Mouse (Mus musculus): ENCODE measurements around the gene Ss18l1. TPM values are rescaled to one million over a fixed set of nuclear protein-coding genes. Genes with fewer than 3 reads are reported as not detected.

The Ss18l1 gene
- 8.6 and 14.6 TPM in 2 replicates for polyA plus RNA-seq (2016; fragmentation: Nextera tagmentation; extraction: Ambion mirVana)

DNA sequence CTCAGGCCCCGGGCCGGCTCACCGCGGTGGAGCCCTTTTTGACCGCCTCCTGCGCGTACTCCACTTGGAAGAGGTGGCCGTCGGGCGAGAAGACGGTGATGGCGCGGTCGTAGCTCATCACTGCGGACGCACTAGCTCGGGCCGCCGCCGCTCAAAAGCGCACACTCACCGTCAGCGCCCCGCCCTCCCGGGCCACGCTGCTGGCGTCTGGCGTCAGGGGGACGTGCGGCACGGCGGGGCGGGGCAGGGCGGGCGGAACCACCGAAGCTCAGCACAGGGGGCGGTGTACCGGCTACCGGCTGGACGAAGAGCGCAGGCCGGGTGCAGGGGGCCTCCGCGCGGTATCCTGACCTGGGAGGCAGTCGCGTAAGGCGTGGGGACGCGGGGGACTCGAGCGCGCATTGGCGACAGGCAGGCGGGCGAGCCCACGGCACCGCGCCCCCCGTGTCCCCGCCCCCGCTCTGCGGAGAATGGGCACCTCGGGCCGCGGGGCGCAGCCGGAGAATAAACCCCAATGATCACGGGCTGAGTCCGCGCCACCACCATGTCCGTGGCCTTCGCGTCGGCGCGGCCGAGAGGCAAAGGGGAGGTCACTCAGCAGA is at the start of gene Ss18l1, which contains the start of gene Psma7:
Ss18l1 (plus strand) TSS at position 254 of the 602 bp plus-strand sequence.
Psma7 (minus strand) TSS at position 178 of the 602 bp plus-strand sequence.
- under 1% methylated on average over 72 of the region's 78 CpGs for WGBS
- Histone ChIP-seq H3K4me3 (peak within 1 kb of the TSS; percentile 81), H3K27ac (replicated peaks) (peak within 1 kb of the TSS; percentile 98), H3K27me3 (ENCODE audit: low read depth, poor library complexity, severe bottlenecking) (no peaks in the 10 kb centered on the region), H3K9me3 (replicated peaks) (no peaks in the 10 kb centered on the region; the same call in 1 of the 2 replicates), H3K36me3 (peaks cover 42% of the 10 kb centered on the region), H3K4me1 (peaks cover 45% of the 10 kb centered on the region)
- DNase-seq (ENCODE audit: low spot score) = peak; percentile 93

GRCm38 (mm10) chr2:179993071-179993470 is 49.2 kb upstream of the Ss18l1 start:
- H3K27ac ChIP-seq (replicated peaks) = no peak overlapping the region
- H3K36me3 ChIP-seq = no peaks in the 10 kb centered on the region
- no peaks in the 10 kb centered on the region for H3K27me3 ChIP-seq (ENCODE audit: low read depth, poor library complexity, severe bottlenecking)
- WGBS = 84% methylated on average over 5 of the region's 5 CpGs
- H3K4me1 ChIP-seq = no peaks in the 10 kb centered on the region
- DNase-seq (ENCODE audit: low spot score) = no peak
- H3K4me3 ChIP-seq = no peak overlapping the region
- H3K9me3 ChIP-seq (replicated peaks) = no peaks in the 10 kb centered on the region

DNA sequence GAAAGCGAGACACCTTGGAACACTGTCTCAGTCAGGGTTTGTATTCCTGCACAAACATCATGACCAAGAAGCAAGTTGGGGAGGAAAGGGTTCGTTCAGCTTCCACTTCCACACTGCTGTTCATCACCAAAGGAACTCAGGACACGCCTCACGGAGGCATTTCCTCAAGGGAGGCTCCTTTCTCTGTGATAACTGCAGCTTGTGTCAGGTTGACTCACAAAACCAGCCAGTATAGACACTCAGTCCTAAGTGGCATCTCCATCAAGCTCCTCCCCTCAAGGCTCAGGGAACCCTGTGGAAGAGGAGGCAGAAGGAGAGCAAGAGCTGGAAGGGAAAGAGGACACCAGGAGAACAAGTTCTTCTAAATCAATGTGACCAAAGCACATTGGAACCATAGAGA is 43.9 kb upstream of the Ss18l1 start:
- no peak overlapping the region for H3K4me3 ChIP-seq
- no peaks in the 10 kb centered on the region for H3K27me3 ChIP-seq (ENCODE audit: low read depth, poor library complexity, severe bottlenecking)
- H3K9me3 ChIP-seq (replicated peaks) = no peaks in the 10 kb centered on the region
- no peak for DNase-seq (ENCODE audit: low spot score)
- no peaks in the 10 kb centered on the region for H3K36me3 ChIP-seq
- no peak overlapping the region for H3K27ac ChIP-seq (replicated peaks)
- no peaks in the 10 kb centered on the region for H3K4me1 ChIP-seq
- 79% methylated on average over 4 of the region's 4 CpGs for WGBS

- H3K36me3 ChIP-seq = no peaks in the 10 kb centered on the region
- WGBS = 94% methylated on average over 9 of the region's 9 CpGs
- no peaks in the 10 kb centered on the region for H3K9me3 ChIP-seq (replicated peaks)
- DNase-seq (ENCODE audit: low spot score) = no peak
- H3K27me3 ChIP-seq (ENCODE audit: low read depth, poor library complexity, severe bottlenecking) = no peaks in the 10 kb centered on the region
- 0 out of 2 replicates have a peak, but pooled peaks cover 3% of the 10 kb centered on the region for H3K4me1 ChIP-seq
- H3K27ac ChIP-seq (replicated peaks) = no peak overlapping the region
- H3K4me3 ChIP-seq = no peak overlapping the region
Measured at GRCm38 (mm10) chr2:180001635-180002034, 40.7 kb upstream of the Ss18l1 start.

DNA sequence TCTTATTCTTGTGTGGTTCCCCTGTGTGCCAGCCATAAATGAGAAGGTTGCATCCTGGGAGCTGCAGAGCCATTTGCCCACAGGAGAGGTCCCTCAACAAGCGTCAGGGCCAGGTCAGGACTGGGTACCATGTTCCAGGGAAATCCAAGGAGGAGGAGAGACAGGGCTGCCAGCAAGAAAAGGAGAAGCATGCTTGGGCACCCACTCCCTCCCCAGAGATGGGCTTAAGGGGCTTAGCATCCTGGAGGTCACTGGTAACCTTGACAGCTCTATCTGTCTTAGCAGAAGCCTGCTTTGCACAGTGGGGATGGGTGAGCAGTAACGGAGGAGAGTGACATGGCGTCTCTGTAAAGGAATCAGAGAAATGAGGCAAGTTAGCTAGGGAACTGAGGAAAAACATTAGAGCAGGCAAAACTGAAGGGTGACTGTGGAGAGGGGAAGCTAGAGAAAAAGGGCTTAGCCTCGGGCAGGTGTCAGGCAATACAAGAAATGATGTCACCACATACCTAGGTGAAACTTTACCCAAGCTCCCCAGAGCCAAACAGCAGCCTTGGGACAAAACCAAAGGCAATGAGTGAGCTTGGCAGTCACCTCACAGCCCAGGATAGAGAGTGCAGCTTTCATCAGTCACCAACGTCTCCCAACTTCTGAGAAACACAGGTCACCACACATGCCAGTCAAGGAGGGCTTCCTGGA is 36.5 kb upstream of the Ss18l1 start:
- 0 out of 2 replicates have a peak, but pooled peaks cover 7% of the 10 kb centered on the region for H3K4me1 ChIP-seq
- no peak overlapping the region for H3K4me3 ChIP-seq
- no peak for DNase-seq (ENCODE audit: low spot score)
- 69% methylated on average over 5 of the region's 5 CpGs for WGBS
- H3K27ac ChIP-seq (replicated peaks) = no peak overlapping the region
- no peaks in the 10 kb centered on the region for H3K27me3 ChIP-seq (ENCODE audit: low read depth, poor library complexity, severe bottlenecking)
- H3K9me3 ChIP-seq (replicated peaks) = 0 out of 2 replicates have a peak, but pooled peaks cover 2% of the 10 kb centered on the region
- H3K36me3 ChIP-seq = no peaks in the 10 kb centered on the region

- 0 out of 2 replicates have a peak, but pooled peaks cover 7% of the 10 kb centered on the region for H3K4me1 ChIP-seq
- H3K27ac ChIP-seq (replicated peaks) = no peak overlapping the region
- H3K4me3 ChIP-seq = no peak overlapping the region
- 47% methylated on average over 9 of the region's 9 CpGs for WGBS
- no peaks in the 10 kb centered on the region for H3K27me3 ChIP-seq (ENCODE audit: low read depth, poor library complexity, severe bottlenecking)
- DNase-seq (ENCODE audit: low spot score) = no peak
- no peaks in the 10 kb centered on the region for H3K36me3 ChIP-seq
- 0 out of 2 replicates have a peak, but pooled peaks cover 2% of the 10 kb centered on the region for H3K9me3 ChIP-seq (replicated peaks)
Measured at GRCm38 (mm10) chr2:180006352-180007017, 35.8 kb upstream of the Ss18l1 start.

GRCm38 (mm10) chr2:180010686-180011085 is 31.6 kb upstream of the Ss18l1 start:
- DNase-seq (ENCODE audit: low spot score) = no peak
- no peaks in the 10 kb centered on the region for H3K36me3 ChIP-seq
- H3K27ac ChIP-seq (replicated peaks) = no peak overlapping the region
- H3K4me3 ChIP-seq = no peak overlapping the region
- 94% methylated on average over 7 of the region's 7 CpGs for WGBS
- 0 out of 2 replicates have a peak, but pooled peaks cover 7% of the 10 kb centered on the region for H3K4me1 ChIP-seq
- H3K27me3 ChIP-seq (ENCODE audit: low read depth, poor library complexity, severe bottlenecking) = no peaks in the 10 kb centered on the region
- 0 out of 2 replicates have a peak, but pooled peaks cover 2% of the 10 kb centered on the region for H3K9me3 ChIP-seq (replicated peaks)

GRCm38 (mm10) chr2:180011370-180011769 is 30.9 kb upstream of the Ss18l1 start:
- Histone ChIP-seq H3K4me1 (0 out of 2 replicates have a peak, but pooled peaks cover 7% of the 10 kb centered on the region), H3K9me3 (replicated peaks) (0 out of 2 replicates have a peak, but pooled peaks cover 2% of the 10 kb centered on the region), H3K27me3 (ENCODE audit: low read depth, poor library complexity, severe bottlenecking) (no peaks in the 10 kb centered on the region), H3K36me3 (no peaks in the 10 kb centered on the region), H3K4me3 (no peak overlapping the region), H3K27ac (replicated peaks) (no peak overlapping the region)
- 88% methylated on average over 6 of the region's 6 CpGs for WGBS
- DNase-seq (ENCODE audit: low spot score) = no peak

GRCm38 (mm10) chr2:180013686-180014085 is 28.6 kb upstream of the Ss18l1 start:
- Histone ChIP-seq H3K9me3 (replicated peaks) (0 out of 2 replicates have a peak, but pooled peaks cover 2% of the 10 kb centered on the region), H3K36me3 (no peaks in the 10 kb centered on the region), H3K27ac (replicated peaks) (no peak overlapping the region), H3K4me1 (peaks cover 3% of the 10 kb centered on the region; the same call in 1 of the 2 replicates), H3K4me3 (no peak overlapping the region), H3K27me3 (ENCODE audit: low read depth, poor library complexity, severe bottlenecking) (peaks cover 3% of the 10 kb centered on the region; the same call in 1 of the 2 replicates)
- DNase-seq (ENCODE audit: low spot score) = no peak
- WGBS = 92% methylated on average over 7 of the region's 7 CpGs

DNA sequence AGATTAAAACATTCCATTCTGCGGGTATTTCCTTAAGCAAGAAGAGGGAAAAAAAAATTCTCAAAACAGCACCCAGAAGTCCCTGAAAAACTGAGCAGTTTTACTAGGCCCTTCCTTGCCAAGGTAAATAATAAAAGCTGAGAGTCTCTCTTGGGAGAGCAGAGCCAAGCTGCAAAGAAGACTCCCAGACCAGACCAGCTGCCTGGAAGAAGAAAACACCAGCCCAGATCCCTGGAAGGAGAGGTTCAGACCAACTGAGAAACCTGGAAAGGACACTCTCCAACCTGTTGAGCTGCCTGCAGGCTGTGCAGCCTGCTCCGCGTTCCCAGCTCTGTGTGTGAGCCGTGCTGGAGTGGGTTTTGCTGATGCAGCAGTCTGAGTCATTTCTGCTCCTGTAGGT is 24.7 kb upstream of the Ss18l1 start:
- no peak overlapping the region for H3K27ac ChIP-seq (replicated peaks)
- no peaks in the 10 kb centered on the region for H3K9me3 ChIP-seq (replicated peaks)
- H3K27me3 ChIP-seq (ENCODE audit: low read depth, poor library complexity, severe bottlenecking) = peaks cover 20% of the 10 kb centered on the region
- peaks cover 3% of the 10 kb centered on the region; the same call in 1 of the 2 replicates for H3K4me1 ChIP-seq
- no peak for DNase-seq (ENCODE audit: low spot score)
- no peak overlapping the region for H3K4me3 ChIP-seq
- 71% methylated on average over 4 of the region's 4 CpGs for WGBS
- H3K36me3 ChIP-seq = no peaks in the 10 kb centered on the region

DNA sequence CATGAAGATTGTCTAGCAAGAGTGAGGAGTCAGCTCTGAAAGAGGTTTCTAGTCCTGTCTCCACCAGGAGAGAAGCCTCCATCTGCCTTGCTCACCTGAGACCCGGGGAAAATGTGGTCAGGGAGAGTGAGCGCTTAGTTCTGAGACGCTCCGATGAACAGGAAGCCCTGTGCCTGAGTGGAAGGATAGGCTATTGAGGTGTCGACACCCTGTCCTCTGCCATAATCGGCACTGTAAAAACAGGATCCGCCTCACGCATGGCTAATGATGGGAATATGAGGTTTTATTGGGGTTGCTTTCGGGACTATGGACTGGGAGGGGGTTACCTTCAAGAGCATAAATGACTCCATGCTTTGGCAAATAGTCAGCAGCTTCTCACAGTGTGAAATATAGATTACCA is 23.7 kb upstream of the Ss18l1 start:
- H3K9me3 ChIP-seq (replicated peaks) = no peaks in the 10 kb centered on the region
- no peak overlapping the region for H3K27ac ChIP-seq (replicated peaks)
- peaks cover 3% of the 10 kb centered on the region; the same call in 1 of the 2 replicates for H3K4me1 ChIP-seq
- no peak overlapping the region for H3K4me3 ChIP-seq
- no peaks in the 10 kb centered on the region for H3K36me3 ChIP-seq
- peaks cover 30% of the 10 kb centered on the region for H3K27me3 ChIP-seq (ENCODE audit: low read depth, poor library complexity, severe bottlenecking)
- 86% methylated on average over 9 of the region's 9 CpGs for WGBS
- no peak for DNase-seq (ENCODE audit: low spot score)

- 80% methylated on average over 7 of the region's 7 CpGs for WGBS
- Histone ChIP-seq H3K9me3 (replicated peaks) (no peaks in the 10 kb centered on the region), H3K27me3 (ENCODE audit: low read depth, poor library complexity, severe bottlenecking) (peaks cover 33% of the 10 kb centered on the region), H3K4me1 (peaks cover 15% of the 10 kb centered on the region), H3K27ac (replicated peaks) (no peak overlapping the region), H3K36me3 (no peaks in the 10 kb centered on the region), H3K4me3 (no peak overlapping the region)
- DNase-seq (ENCODE audit: low spot score) = no peak
Measured at GRCm38 (mm10) chr2:180020091-180020661, 22.1 kb upstream of the Ss18l1 start.
